Mouse (Mus musculus) cerebellum, adult 18-20 months (tissue): ENCODE results near the gene Anapc4.

Experiments
- DNase-seq, 2 experiments: peaks; one replicate each; pipeline ENCODE4 v3.0.0; 2021

The Anapc4 gene

DNA sequence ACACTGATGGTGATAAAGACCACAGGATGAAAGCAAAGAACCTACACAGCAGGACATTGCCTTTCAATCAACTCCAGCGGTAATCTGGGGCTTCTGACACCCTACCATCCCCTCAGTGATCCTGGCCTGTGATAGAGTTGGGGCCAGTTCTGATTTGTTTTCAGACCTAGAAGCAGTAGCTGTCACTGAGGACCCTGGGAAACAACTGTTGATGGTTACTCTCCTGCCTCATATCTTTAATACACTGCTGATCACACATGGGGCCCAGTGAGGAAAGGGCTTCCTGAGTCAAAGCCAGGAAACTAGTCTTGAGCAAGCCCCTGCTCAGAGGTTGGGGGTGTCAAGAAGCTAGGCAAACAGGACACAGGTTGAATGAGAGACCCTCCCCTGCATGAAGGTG lies 37.6 kb downstream of the Anapc4 start:
- no peak for DNase-seq

DNA sequence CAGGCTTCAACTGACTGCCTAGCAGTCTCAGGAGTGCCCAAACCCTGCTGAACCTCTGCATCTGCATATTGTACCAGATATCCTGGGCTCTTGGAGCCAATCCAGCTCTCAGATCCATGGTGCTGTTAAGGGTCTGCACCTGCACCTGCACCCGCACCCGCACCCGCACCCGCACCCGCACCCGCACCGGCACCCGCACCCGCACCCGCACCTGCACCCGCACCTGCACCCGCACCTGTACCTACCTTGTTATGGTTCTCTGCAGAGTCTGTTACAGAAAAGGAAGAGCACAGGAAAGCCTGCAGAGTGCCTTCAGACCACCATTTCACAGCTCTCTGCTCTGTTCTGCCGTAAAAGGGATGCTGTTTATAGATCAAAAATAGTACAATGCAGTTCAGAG lies 38.2 kb downstream of the Anapc4 start:
- no peak for DNase-seq

DNA sequence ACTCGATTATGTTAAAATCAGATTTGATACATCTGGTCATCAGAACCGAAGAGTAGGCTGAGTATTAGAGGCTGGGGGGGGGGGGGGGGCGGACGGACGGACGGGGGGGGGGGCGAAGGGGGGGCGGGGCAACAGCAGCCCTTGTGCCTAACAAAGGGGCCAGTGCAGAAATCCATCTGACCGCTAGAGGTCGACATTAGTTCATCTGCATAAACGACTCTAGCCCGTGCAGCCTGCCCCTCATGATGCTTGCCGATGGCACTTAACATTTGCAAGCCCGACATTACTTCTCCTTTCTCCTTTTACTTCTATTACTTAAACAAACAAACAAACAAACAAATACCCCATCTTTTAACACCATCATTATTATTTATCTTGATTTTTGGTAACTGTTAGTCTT lies 45.0 kb downstream of the Anapc4 start:
- peak; percentile 76 to 83 for DNase-seq

DNA sequence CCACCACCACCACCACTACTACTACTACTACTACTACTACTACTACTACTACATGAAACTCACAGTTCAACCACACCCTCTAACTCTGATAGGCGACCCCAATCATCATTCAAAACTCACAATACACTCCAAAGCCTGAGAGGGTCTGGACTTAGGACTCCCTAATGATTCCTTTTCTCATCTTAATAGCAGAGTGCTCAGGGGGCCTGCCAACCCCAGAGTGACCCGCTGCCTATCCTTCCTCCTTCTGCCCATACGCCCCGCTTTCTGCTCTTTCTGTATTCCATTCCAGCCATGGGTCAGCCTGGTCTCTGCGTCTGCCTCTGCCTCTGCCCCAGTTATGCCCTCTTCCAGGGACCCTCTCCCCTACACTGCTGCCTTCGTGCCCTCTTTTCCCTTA lies 46.1 kb downstream of the Anapc4 start:
- DNase-seq = no peak

DNA sequence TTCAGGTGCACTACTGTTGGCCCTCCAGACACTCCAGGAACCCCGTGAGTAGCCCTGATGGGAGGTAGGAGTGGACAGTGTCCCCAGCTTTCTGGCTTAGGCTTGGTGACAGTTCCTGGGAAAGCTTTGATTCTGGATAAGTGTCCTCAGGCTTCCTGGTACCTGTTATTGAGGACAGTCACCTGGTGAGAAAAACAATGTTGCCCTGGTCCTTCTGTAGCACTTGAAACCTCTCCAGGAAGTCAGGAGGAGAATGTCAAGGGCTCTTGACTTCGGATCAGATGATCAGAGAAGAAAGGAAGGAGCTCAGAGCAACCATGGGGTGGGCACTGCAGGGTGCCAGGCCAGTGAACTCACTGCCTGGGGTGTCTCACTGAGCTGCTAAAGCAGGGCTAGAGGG lies 48.6 kb downstream of the Anapc4 start:
- DNase-seq = no peak

DNA sequence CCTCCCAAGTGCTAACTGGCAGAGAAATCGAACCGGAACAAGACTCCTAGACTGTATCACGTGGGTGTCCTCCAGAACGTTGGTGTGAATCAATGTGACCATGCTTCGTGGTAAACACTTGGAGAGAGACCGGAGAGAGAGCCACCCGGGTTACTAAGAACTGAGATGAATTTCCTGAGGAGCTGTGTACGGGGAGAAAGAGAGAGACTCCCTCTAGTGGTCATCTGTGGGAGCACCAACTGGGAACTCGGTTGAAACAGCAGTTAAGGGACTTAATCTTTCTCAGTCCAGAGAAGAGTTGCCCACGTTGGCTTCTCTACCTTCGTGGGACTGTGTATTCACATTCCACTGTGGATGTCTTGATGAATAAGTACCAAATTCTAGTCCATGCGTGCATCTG lies 53.3 kb downstream of the Anapc4 start:
- peak; percentile 60 to 62 for DNase-seq

DNA sequence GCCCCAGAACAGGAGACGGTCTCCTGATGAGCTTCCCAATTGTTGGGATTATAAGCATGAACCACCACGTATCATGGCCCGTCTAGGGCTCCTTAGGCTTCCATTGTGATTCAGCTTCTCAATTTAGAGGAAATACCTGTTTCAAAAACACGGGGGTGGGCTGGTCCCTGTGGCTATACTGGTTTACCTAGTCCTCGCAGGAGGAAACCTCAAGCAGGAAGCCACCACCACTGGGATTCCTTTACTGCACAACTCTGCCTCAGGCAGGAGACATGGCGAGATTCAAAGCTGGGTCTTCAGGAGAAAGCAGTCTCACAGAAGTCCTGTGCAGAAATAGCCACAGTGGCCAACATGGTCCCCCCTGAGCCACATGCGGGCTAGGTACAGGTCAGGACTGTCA lies 56.1 kb downstream of the Anapc4 start:
- no peak for DNase-seq

DNA sequence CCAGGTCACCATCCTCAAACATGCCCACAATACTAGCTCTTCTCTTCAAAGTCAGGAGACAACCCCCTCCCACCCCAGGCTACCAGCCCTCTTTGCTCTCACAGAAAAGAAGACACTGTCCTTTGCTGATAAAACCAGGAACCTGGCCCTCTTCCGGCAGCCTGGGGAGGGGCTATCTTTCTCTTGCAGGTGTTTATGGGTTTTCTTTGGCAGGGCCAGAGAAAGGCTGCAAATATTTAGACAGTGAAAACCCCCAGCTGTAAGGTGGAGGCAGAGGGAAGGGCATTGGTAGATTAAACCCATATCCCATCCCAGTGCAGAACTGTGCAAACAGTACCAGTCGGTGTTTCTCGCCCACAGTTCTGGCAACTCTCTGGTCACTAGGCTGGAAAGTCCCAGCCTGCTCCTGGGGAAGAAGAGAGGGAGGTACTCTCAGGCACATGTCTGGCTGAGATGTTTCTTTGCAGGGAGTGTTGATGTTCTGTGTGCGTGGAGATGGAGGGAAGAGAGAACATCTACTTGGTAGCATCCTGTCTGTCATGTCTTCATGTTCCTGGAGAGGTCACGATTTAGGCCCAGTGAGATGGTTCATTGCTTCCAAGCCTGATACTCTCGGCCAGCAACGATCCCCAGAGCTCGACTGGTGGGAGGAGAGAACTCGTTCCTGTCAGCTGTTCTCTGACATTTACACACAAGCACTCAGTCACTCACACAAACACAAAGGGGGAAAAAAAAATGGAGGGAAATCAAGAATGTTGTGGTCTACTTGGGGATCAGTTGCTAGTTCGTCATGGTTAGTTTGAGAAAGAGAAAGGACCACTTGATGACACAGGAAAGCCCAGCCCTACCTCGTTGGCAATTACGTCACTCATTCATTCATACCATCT lies 58.4 kb downstream of the Anapc4 start:
- no peak for DNase-seq

DNA sequence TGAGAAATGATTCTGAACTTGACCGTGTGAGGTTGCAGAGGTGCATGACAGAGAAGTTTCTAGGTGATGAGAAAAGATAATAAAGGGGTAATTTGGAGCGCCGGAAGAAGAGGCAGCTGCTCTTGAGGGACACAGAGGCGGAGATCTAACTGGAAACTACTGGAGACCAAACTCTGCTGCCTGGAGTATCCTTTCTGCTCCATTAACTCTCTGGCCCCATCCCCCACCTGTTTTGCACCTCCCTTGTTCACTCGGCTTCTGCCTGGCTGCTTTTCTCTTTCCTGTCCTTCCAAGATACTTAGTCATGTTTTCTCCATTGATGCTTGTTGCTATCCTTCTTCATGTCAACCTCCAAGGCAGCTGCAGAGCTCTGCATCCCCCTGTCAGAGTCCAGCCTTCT lies 60.1 kb downstream of the Anapc4 start:
- DNase-seq = no peak

DNA sequence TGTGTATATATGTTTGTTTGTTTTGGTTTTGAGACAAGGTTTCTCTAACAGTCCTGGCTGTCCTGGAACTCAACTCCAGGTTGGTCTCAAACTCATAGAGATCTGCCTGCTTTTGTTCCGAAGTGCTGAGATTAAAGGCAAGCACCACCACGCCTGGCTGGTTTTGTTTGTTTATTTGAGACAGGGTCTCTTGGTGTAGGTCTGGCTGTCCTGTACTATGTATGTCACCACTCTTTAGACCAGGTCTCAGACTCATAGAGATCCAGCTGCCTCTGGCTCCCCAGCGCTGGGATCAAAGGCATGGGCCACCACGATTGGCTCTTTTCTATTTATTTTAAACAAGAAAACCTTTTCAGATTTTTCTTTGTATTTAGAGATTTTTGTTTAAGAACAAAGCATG lies 70.4 kb downstream of the Anapc4 start:
- no peak for DNase-seq

DNA sequence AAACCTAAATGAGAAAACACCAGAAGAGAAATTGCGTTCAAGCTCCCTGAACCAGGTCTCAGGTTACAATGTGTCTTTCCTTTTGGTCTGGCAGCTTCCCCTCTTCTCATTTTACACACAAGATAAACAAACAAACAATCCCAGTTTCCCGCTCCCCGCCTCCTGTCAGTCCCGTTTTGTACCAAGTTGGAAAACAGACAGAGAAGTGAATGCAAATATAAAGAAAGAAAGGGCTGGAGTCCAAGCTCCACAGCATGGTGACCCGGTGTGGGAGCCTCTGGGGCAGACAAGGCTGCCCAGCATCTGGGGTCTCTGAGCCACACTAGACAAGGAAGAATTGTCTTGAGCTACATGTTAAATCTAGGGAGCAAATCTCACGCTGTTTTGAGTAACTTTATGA lies 70.9 kb downstream of the Anapc4 start:
- no peak for DNase-seq

DNA sequence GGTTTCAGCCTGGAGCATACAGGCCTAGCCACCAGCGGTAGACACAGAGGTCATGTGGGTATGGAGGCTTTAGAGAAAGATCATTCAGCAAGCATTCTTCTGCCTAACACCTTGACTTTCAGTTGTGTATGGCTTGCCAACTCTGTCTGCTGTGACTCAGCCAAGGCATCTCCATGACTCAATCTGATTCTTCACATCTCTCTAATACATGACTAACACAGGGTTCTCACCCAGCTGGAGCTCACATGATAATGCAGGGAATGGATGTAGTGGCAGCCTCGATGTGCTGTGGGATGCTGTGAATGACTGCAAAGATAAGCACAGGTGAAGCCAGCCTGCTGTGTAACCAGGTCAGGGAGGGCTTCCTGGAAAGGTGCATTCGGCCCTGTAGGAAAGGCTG lies 74.4 kb downstream of the Anapc4 start:
- DNase-seq = no peak

DNA sequence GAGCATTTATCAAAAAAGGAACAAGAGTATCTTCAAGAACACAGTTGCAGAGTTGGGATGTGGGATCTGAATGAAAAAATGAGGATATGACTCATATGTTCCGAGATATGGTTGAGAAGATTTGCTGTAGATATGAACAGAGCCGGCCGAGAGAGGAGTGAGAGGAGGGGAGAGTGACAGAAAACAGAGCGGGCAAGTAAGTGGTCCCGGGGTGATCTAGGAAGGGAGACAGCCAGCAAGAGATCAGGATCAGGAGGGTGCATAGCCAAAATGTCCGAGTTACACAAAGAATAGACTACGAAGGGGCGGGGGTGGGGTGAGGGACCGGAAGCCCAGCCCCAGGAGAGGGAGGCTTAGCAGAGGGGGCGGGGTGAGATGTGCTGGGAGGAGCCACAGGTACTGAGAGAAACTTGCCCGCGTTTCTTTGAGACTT lies 76.4 kb downstream of the Anapc4 start:
- no peak for DNase-seq

DNA sequence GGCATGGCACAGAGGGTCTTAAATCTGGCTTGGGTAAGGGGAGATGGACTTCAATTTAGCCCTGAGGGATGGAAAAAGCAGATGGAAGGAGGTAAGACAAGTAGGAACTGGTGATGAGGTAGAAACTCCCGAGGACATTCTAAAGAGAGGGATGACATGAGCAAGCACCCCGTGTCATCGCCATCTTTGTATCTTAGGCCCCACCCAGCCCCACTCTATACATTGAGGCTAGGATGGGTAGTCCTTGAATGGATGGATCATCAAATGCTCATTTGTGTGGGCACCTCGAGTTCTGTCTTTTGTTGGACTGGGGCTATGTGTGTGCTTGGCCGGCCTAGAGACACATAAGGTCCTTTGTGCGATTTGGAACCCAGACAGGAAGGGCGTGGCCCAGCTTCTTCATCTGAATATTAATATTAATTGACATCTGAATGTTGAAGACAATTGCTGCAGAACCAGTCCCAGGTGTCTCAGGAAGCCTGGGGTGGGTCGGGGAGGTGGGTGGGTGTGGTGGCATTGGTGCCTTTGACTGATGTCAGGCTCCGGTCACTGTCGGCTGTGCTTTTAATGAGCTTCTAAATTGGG lies 77.6 kb downstream of the Anapc4 start:
- DNase-seq = no peak

DNA sequence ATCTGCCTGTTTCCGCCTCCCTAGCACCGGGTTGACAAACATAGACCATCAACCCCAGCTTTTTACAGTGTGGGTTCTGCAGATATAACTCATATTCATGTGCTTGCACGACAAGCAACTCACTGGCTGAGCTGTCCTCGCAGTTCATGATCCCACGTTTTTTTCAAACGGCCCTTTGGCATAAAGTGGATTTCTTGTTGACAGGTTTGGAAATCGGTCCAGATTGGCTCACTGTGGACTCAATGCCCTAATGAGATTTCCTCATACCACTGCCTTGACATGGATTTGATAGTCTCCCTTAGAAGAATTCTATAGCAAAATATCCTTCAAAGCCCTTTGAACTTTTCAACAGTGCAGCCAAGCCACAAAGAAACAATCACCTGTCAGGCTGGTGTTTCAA lies 79.9 kb downstream of the Anapc4 start:
- DNase-seq = no peak

DNA sequence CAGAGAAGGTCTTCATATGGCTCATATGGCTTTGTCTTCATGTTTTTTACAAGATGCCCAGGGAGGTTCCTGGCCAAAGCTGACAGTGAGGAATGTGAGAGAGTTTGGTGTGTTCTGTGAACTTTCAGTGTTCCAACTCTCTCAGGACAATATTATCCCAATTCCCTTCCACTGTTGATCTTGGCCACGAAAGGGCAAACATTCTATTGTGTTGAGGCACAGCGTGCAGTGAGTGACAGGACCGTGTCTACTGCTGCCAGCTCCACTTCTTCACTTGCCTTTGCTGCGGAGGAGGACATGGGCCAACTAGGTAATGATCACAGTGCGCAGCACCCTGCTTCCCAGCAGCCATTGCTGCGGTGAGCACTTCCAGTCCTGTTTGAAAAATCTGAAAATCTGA lies 82.4 kb downstream of the Anapc4 start:
- DNase-seq = no peak
